In the genomic region with DNA sequence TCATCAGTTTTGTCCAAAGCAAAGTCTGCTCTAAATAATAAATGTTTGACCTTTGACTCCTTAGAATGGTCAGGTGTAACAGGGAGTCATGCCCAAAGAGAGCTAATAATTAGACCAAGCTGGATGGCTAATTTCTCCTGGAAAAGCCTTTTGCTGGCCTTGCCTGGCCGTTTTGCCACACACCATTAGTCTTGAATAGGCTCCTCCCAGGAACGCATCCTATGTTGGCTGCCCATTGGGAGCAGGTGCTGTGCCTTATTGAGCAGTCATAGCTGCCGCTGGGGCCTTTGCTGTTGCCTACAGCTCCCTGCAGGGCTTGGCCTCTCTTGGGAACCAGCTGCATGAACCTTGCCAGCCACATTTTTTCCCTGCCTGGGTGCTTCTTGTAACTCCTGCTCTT, we compare ENCODE assay signal across 15 mouse cellular contexts.
DNase-seq lines count a peak whose midpoint lies in the region; ATAC-seq and TF ChIP-seq lines count a peak whose summit lies in the region.
"Had no signal": no experiment of that assay in that cellular context is flagged by ENCODE, and none has a peak within 500 bp of the region (broad histone marks: within the 10 kb centered on the region; RNA-seq: fewer than 3 reads in every experiment).

No protein-coding gene starts in this region.

- H3K36me3 ChIP-seq in forebrain, embryonic 16.5 days (ENCODE audit: control insufficient read depth, insufficient read depth): no peaks in the 10 kb centered on the region
- H3K36me3 ChIP-seq in neural tube, embryonic 12.5 days: no peaks in the 10 kb centered on the region
- no peaks in the 10 kb centered on the region for H3K36me3 ChIP-seq in intestine, postnatal 0 days (ENCODE audit: control insufficient read depth, insufficient read depth)
- H3K36me3 ChIP-seq: G1E; stomach, embryonic 15.5 days had no signal

- no peaks in the 10 kb centered on the region for H3K9me3 ChIP-seq in forebrain, embryonic 16.5 days (ENCODE audit: control insufficient read depth, low read length)
- H3K9me3 ChIP-seq in neural tube, embryonic 12.5 days: no peaks in the 10 kb centered on the region
- no peaks in the 10 kb centered on the region for H3K9me3 ChIP-seq in intestine, postnatal 0 days (ENCODE audit: control insufficient read depth)
- H3K9me3 ChIP-seq: G1E; stomach, embryonic 15.5 days had no signal

- DNase-seq in embryo, embryonic 10 days (ENCODE audit: low spot score): peak; percentile 39
- no peak for DNase-seq in embryo, embryonic 9.5 days (ENCODE audit: extremely low spot score)
- DNase-seq in kidney, adult 9 months: peak; percentile 81
- DNase-seq in urinary bladder, postnatal 36 days (ENCODE audit: low spot score in 2 of 2): no peak
- DNase-seq in spleen, postnatal 36 days (ENCODE audit: low spot score in 2 of 2): no peak
- DNase-seq: heart, adult 11 months; heart, postnatal 4 days; lung, postnatal 14 days had no signal

- no peak overlapping the region for H3K27ac ChIP-seq in forebrain, embryonic 16.5 days (ENCODE audit: low read length)
- H3K27ac ChIP-seq in neural tube, embryonic 12.5 days: no peak overlapping the region
- H3K27ac ChIP-seq in intestine, postnatal 0 days (ENCODE audit: low read depth, low read length): no peak overlapping the region
- H3K27ac ChIP-seq: stomach, embryonic 15.5 days had no signal

- H3K4me2 ChIP-seq in forebrain, embryonic 16.5 days (ENCODE audit: low read length): no peak overlapping the region
- H3K4me2 ChIP-seq in neural tube, embryonic 12.5 days (replicated peaks): no peak overlapping the region
- H3K4me2 ChIP-seq in intestine, postnatal 0 days (replicated peaks; ENCODE audit: low read depth): no peak overlapping the region
- H3K4me2 ChIP-seq: liver, embryonic 11.5 days; stomach, embryonic 15.5 days had no signal

- 9% methylated on average over 3 of the region's 3 CpGs for WGBS in forebrain, embryonic 16.5 days
- 12% methylated on average over 3 of the region's 3 CpGs for WGBS in neural tube, embryonic 12.5 days
- WGBS in intestine, postnatal 0 days: 63% methylated on average over 3 of the region's 3 CpGs

- ATAC-seq in forebrain, embryonic 16.5 days: 0 out of 2 replicates have a peak, but pooled peaks have one; percentile 63
- ATAC-seq in neural tube, embryonic 12.5 days (ENCODE audit: low FRiP score, low read depth): peak; percentile 77
- no peak for ATAC-seq in intestine, postnatal 0 days
- ATAC-seq: activated CD4-positive, CD25-positive, alpha-beta regulatory T cell, adult 4 months had no signal

- no peak overlapping the region for H3K9ac ChIP-seq in forebrain, embryonic 16.5 days (replicated peaks; ENCODE audit: low read depth, low read length)
- no peak overlapping the region for H3K9ac ChIP-seq in neural tube, embryonic 12.5 days
- no peak overlapping the region for H3K9ac ChIP-seq in intestine, postnatal 0 days (ENCODE audit: low read depth, low read length)
- H3K9ac ChIP-seq: stomach, embryonic 15.5 days had no signal

- H3K4me1 ChIP-seq in forebrain, embryonic 16.5 days (replicated peaks; ENCODE audit: control insufficient read depth, insufficient read depth, low read length): no peaks in the 10 kb centered on the region
- peaks cover 3% of the 10 kb centered on the region; the same call in 1 of the 2 replicates for H3K4me1 ChIP-seq in neural tube, embryonic 12.5 days
- H3K4me1 ChIP-seq in intestine, postnatal 0 days (replicated peaks; ENCODE audit: control insufficient read depth, insufficient read depth, low read length): no peaks in the 10 kb centered on the region
- H3K4me1 ChIP-seq: stomach, embryonic 15.5 days had no signal

- H3K4me3 ChIP-seq in forebrain, embryonic 16.5 days (replicated peaks; ENCODE audit: low read length): no peak overlapping the region
- no peak overlapping the region for H3K4me3 ChIP-seq in neural tube, embryonic 12.5 days
- H3K4me3 ChIP-seq in intestine, postnatal 0 days (ENCODE audit: low read depth, low read length): no peak overlapping the region
- H3K4me3 ChIP-seq: stomach, embryonic 15.5 days had no signal

- H3K27me3 ChIP-seq in forebrain, embryonic 16.5 days (replicated peaks; ENCODE audit: control insufficient read depth, insufficient read depth, low read length): no peaks in the 10 kb centered on the region
- no peaks in the 10 kb centered on the region for H3K27me3 ChIP-seq in neural tube, embryonic 12.5 days (replicated peaks)
- H3K27me3 ChIP-seq in intestine, postnatal 0 days (replicated peaks; ENCODE audit: control insufficient read depth, insufficient read depth, low read length): no peaks in the 10 kb centered on the region
- H3K27me3 ChIP-seq: stomach, embryonic 15.5 days had no signal

- no peak for TF ChIP-seq CTCF in intestine, postnatal 0 days (IDR thresholded peaks at IDR 0.05; ENCODE audit: low read depth)

Comparison
In these comparisons a context has a peak if more than half of its experiments do, and no peak if none do; other contexts are left out.
1. DNase-seq: peak in embryo, embryonic 10 days (single experiment) and kidney, adult 9 months (single experiment); none in embryo, embryonic 9.5 days (single experiment), urinary bladder, postnatal 36 days (0 of 2) and spleen, postnatal 36 days (0 of 2).